Mouse (Mus musculus): ENCODE measurements around the gene Prdm9.

GRCm38 (mm10) chr17:15518766-15519165, 45.4 kb downstream of the Prdm9 start:
- TF ChIP-seq CTCF (IDR thresholded peaks at IDR 0.05; ENCODE audit: borderline replicate concordance, insufficient read depth, low read depth, low read length) (no peak), POLR2A (IDR thresholded peaks at IDR 0.05; ENCODE audit: borderline replicate concordance, insufficient read depth, low read length) (no peak)

All from cerebellum, adult 2 months (tissue).